Mouse (Mus musculus): Measurements from ENCODE around the gene Pask.
A peak's percentile ranks its signal among the peaks of the same experiment; 100 is the strongest.
"Not testable (repeated sequence)": the region's sequence is repeated elsewhere in the genome, so short reads cannot be mapped to it uniquely, and the experiment has no call there.

Pask gene

DNA sequence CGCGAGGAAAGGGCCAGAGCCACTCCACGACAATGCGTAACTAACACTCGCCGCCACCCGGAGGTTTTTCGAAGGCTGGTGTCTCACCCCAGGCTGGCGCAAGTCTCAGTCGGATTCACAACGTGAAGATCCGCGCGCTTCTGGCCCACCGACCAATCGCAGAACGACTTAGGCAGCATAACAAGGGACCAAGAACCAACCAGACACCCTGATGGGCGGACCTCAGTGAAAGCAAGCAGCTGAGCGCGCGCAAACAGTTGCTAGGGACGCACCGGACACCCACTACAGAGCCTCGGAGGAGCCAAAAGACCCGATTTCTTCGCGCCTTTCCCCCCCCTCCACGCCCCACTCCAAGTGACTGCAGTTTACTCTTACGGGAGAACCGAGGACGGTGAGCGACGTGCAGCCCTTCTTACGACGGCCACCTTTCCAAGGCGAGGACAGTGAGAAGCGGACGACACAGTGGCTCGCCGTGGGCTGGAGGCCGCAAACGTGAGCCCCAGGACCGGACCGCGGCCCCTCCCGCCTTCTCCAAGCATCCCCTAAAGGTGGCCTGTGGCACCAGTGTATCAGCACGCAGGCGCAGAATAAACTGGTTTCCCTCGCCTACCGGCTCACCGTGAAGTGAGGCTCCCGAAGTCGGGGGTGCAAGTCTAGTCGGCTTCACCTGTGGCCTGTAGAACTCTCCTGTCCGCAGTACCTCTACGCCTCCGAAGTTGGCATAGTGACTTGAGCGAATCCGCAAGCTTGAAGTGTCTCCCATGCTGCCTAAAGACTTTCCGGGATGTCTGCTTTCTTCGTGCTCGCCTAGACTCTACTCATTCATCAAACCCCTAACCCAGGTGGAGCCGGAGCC, at the start of gene Pask, which contains the start of gene Ppp1r7:
Gene Pask, minus strand, starts transcription at position 835 of the 856 bp plus-strand sequence.
Gene Ppp1r7, plus strand, starts transcription at position 207 of the 856 bp plus-strand sequence.
- peak; percentile 99 for DNase-seq (ENCODE audit: low spot score)

DNA sequence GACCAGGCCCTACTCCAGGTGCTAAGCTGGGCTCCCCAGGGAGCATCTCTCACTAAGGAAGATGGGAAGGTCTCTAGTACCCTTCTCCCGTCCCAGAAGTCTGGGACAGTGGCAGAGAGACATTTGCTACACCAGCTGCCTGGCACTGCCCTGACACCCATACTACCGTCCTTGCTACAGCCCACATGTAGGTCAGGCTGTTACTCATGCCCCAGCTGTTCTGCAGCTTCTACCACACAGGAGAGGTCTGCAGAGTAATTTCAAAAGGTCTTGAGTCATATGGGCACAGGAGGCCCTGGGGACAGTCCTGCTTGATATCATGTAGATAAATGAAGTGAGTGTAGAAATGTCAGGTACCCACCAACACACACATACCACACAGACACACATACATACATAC, 45.6 kb upstream of the Pask start:
- no peak for DNase-seq (ENCODE audit: low spot score)

DNA sequence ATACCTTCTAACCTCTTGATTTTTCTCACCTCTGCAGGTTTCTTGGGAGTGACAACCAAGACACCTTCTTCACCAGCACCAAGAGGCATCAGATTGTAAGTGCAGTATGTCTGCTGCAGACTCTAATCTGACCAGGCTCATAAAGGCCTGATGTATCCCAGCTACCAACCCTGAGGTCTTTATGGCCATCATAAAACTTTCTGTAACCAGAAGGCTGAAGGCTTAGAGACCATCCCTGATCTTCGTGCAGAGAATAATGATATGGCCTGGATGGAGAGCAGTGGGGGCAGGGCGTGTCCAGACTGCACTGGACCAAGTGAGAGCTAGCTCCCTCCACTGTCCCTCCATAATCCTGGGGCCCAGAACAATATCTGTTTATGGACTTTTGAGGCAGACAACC, 43.9 kb upstream of the Pask start:
- no peak for DNase-seq (ENCODE audit: low spot score)

DNA sequence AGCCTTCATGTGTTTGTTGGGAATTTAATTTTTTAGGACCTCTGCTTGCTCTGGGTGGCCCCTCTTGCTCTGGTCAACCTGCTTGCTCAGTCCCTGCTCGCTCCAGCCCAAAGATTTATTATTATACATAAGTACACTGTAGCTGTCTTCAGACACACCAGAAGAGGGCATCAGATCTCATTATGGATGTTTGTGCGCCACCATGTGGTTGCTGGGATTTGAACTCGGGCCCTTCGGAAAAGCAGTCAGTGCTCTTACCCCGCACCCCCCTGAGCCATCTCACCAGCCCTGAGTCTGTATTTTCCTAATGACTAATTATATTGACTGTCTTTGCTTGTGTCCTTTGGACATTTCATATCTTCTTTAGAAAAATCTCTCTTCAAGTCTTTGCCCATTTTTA, 35.8 kb upstream of the Pask start:
- no peak for DNase-seq (ENCODE audit: low spot score)

DNA sequence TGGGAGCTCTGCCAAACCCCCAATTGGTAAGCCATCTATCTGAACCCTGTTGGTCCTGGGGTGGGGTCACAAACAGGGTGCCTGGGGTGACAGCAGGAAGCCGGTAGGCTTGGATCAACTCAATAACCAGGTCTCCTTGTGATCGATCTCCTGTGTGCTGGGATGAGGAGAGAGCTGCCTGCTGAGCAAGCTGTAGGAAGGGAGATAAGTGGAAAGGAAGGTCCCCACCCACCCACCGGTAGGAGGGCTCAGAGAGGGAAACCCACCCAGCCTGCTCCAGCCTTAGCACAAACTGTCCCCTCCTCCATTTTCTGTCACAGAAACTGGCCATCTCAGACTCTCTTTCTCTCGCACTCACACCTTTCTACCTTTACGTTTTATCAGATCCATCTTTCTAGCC, 34.0 kb upstream of the Pask start:
- no peak for DNase-seq (ENCODE audit: low spot score)

DNA sequence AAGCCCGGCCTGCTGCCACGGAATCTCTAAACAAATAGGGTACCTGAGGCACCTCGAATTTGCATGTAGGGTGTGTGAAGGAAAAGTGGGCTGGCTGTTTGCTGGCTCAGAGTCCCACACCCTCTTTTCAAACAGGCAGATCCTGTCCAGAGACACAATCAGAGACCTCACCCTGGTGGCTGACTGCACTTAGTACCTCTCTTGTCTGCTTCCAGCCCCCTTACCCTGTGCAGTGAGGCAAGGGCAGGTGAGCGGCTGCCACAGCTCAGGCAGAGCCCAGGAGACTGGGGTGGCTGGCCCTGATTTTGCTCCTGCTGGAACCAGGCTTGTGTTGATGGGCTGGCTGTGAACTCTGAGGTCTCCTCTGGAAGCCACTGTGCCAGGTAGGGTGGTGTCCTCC, 30.4 kb upstream of the Pask start, which contains the start of gene Ano7:
Gene Ano7, plus strand, starts transcription at position 266 of the 400 bp plus-strand sequence.
- no peak for DNase-seq (ENCODE audit: low spot score)

DNA sequence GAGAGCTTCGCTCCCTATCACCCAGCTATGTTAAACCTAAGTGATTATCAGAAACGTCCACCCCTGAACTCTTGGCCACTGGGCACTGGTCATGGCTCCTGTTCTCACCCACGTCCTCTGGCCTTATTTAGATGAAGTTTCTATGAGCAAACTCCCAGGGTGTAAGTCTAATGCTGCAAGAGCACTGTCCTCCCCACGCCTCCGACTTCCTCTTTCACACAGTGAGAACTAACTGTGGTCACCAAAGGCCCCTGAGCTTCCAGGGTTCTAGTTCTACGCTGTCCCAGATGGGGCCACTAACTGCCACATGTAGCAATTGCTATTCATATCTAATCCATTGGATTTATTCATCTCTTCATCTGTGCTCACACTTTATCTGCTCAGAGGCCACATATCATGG, 22.4 kb upstream of the Pask start:
- DNase-seq (ENCODE audit: low spot score) = no peak

DNA sequence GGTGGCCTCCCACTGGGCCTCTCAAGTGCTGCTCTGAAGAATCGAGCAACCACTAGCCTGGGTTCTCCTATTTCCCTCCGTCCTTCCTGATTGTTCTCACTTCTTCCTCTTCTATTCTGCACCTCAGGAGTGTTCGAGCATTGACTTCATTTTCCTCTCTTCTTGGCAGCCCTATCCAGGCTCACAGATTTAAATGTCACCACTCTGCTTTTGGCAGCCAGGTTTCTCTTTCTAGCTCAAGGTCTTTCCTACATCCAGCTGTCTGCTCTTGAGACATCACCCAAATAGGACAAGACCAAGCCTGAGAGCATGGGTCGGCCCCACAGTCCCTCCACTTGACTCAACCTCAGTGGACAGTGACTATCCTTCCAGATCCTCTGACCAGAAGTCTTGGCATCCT, 19.4 kb upstream of the Pask start:
- no peak for DNase-seq (ENCODE audit: low spot score)

DNA sequence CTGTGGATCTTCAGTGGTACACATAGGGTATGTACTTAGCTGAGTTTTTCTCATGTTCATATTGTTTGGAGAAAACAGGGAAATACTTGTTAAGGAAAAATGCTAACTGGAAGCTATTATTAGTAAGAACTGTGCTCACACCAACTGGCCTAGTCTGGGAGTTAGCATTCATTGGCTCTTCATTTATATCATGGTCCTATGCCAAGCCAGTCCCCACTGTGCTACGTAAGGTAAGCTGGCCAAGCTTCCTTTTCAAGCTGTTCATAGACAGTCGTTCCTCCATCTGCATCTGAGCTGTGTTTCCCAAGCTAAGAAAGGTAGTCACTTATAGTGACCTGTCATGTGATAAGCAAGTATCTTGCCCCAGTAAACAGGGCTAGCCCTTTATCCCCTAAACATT, 9.4 kb upstream of the Pask start:
- no peak for DNase-seq (ENCODE audit: low spot score)

DNA sequence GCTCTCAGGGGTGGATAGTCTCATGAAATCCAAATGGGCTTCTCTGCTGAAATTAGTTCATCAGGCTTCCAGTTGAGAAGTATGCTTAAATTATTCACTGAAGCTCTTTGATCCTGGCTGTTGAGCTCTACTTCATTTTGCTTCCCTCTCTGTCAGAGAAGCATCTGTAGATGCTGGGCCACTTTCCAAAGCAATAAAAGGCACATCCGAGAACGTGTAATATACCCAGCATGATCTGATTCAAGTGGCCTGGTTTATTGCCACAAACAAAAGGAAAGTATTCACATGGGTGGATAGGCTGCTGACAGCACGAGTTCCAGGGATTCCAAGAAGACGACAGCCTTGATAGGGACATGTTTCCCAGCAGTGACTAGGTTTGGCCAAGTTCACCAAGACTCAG, 6.4 kb upstream of the Pask start:
- DNase-seq (ENCODE audit: low spot score) = no peak

DNA sequence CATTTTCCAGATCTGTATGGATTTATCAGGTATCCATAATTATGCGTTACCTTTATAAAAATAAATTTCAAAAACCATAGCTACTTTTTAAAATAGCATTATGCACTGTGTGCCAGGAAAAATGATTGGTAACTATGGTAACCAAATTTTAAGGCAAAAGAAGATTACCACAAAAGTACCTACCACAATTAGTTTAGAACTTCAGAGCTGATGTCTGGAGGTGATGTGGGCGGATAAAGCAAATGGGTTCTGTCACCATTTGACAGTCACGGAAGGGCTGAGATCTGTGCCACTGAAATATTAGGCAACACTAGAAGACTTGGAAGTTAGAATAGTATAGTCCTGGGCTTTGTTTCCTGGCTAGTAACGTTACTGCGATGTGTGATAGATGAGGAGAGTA, 3.9 kb upstream of the Pask start:
- DNase-seq (ENCODE audit: low spot score) = no peak

DNA sequence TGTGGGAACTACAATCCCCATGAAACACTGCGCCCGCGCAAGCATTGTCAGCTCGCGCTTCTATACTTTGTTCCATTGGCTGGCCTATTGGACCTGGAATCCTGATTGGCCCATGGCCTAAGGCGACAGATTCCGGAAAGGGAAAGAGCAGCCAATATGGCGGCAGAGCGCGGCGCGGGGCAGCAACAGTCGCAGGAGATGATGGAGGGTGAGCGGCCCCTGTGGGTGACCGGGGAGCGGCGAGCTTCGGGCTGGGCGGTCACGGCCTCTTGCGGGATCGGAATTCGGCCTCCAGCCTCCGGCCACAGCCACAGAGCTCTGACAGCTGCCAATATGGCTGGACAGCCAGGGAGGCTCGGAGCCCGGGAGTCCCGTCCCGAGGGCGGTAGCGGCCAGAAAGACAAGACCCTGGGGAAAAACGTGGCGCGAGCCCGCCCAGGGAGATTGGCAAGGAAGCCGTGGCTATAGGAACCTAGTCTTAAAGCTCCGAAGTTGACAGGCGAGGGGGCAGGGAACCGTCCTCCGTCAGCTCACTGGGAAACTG, 294 bp upstream of the Pask start:
- DNase-seq (ENCODE audit: low spot score) = peak; percentile 97

DNA sequence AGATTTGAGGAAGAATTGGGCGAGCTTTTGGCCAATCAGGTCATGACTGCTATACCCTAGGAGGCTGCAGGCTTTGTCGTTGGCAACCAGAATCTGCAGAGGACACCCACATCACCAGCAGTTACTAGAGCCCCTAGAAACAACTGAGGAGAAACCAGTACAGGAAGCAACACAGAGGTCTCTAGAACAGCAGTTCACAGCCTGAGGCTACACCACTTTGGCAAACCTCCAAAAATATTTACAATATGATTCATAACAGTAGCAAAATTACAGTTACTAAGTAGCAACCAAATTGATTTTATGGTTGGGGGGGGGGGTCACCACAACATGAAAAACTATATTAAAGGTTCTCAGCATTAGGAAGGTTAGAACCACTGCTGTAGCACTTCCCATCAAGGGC, 8.7 kb downstream of the Pask start:
- DNase-seq (ENCODE audit: low spot score) = no peak

DNA sequence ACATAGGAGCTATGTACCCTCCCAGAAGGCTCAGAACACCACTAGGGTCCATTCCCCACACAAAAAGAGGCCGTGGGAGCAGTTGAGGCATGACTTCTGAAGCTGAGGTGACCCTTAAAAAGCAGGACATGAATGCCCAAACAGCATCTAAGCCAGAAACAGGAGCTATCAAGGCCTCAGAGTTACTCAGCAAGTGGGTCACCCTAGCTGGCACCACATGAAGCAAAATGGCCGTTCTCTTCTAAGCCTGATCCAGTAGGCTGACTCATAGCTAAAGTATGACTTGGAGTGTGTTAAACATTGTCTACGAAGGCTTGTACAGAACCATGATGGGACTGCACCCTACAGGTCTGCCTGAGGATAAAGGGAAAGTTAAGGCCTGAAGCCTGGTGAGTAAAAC, 16.8 kb downstream of the Pask start:
- no peak for DNase-seq (ENCODE audit: low spot score)

DNA sequence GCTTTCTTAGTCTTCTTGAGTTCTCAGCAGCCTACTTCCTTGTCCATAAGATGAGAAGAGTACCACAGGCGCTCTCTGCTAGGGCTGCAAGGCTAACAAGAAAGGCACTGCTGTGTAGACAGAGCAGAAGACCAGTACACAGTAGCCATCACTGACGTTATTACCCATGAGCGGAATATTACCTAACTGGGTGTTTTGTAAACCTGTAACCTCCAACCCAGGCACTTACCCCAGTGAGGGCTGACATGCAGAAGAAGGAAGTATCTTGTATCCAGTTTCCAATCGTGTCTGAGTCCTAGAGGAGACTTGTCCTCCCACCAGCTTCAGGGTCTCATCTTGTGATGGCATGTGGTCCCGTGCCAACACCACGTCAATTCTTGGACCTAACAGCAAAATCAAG, 19.3 kb downstream of the Pask start:
- no peak for DNase-seq (ENCODE audit: low spot score)

DNA sequence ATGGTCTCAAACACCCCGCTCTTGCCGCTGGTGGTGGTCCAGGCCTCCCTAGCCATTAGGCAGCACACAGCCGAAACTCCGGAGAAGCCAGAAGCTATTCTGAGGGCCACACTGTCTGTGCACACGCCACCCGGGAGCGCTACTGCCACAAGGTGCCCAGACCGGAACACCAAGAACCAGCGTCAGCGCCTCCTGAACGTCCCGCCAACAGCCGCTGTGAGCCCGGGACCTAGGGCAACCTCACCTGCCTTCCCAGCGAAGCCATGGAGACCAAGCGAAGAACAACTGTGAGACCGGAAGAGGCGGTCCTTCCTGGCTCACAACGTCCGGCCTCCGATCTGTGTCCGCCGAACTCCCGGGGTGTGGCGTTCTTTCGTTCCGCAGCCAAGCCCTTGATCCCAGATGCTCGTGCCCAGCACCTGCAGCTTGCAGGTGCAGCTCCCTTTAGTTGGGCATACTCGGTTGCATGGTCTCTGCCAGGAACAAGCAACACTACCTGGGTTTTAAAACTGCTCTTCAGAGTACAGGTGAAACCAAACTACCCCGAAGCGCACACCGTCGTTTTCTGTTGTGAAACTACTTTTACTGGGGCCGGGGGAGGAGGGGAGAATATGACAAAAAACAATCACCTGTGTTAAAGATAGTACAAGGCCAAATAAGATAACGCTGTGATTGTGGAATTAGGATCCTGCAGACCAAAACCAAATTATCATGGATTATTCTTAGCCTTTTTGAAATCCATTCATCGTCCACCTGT, 37.5 kb downstream of the Pask start, which contains the start of gene Mterf4:
Gene Mterf4, minus strand, starts transcription at position 335 of the 757 bp plus-strand sequence.
- peak; percentile 94 for DNase-seq (ENCODE audit: low spot score)

DNA sequence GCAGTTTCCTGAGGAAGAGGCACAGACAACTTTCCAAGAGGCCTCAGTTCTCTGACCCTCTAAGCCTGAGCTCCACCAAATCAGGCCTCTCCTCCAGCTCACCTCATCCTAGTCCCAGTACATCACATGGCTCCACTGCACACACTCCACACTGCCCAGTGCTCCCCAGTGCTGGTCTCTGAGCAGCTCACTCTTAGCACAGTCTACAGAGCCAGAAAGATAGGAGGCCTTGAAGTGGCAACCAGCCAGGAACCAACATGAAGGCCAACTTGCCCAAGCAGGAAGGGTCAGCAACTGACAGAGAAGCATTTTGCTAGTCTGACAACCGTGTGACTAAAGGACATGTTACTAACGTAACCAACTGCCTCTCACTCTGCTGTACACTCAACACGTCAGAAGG, 42.7 kb downstream of the Pask start:
- no peak for DNase-seq (ENCODE audit: low spot score)

DNA sequence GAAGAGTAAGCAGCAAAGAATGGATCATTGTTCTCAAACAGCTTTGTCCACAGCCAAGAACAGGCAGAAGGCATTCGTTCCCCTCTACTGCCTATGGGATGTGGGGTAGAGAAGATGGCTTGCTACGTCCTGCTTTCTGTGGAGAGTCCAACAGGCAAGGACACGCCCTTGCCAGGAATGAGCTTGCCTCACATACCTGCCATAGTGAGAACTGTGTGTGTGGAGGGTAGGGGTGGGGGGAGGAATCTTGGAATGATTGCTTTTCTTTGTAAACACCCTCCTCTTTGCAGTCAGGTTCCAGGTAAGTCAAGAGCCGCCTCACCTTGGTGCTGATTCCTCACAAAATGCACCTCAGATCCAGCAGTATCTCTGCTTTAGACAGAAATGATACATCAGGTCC, 43.5 kb downstream of the Pask start:
- no peak for DNase-seq (ENCODE audit: low spot score)

DNA sequence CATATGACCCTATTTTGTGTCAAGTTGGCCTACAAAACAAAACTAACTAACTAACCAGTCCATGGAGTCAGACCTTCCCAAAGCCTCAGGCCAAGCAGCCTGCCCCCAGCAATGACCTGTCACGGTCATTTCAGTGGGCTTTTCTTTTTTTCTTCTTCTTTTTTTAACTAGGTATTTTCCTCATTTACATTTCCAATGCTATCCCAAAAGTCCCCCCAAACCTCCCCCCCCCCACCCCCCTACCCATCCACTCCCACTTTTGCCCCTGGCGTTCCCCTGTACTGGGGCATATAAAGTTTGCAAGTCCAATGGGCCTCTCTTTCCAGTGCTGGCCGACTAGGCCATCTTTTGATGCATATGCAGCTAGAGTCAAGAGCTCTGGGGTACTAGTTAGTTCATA, 48.8 kb downstream of the Pask start:
- DNase-seq (ENCODE audit: low spot score) = not testable (repeated sequence)

DNA sequence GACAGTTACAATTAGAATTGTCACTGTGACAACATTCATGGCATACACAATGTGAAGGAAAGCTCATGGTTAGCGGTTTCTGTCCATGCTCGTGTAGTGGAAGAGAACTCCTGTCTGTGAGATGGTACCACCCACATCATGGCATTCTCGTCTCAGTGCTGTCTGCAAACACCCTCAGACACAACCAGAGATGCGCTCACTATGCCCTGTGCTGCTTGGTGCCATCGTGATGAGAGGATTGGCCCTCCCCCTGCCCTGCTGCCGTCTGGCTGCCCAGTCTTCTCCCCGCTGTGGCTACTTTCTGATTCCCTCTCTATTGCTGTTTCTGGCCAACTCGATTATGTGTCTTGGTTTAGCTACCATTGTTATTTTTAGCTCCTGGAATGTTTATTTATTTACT, 51.3 kb downstream of the Pask start:
- DNase-seq (ENCODE audit: low spot score) = no peak

DNA sequence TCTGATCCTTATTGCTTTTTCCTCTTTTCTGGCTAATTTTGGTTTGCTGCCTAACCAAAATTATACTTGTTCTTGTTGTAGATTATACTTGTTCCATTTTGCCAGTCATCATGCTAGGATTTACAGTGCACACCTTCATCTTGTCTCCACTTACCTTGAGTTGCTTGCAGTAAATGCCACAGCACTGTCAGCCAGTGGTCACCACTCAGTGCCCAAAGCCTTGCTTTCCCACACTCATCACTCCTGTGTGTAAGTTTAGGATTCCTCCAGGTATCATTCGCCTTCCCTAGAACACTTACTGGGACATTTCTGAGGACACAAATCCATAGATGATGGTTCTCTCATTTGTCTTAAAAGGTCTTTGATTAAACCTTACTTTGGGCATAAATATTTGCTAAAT, 51.7 kb downstream of the Pask start:
- DNase-seq (ENCODE audit: low spot score) = no peak

DNA sequence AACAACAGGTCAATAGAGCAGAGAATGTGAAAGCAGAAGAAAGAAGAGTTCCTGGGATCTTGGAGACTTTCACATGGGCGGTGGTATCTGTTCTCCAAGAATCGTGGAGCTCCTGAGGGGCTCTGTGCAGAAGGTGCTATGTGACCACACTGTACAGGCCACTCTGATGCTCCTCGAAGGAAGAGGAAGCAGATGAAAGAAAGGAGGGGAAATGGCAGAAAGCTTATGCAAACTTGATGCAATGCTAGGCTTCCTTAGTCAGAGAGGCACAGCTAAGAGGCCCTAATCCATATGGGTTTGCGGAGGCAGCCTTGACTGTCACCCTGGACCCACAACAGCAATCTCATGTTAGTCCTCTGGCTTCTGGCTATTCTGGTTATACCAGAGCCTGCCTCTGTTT, 52.3 kb downstream of the Pask start:
- DNase-seq (ENCODE audit: low spot score) = no peak

DNA sequence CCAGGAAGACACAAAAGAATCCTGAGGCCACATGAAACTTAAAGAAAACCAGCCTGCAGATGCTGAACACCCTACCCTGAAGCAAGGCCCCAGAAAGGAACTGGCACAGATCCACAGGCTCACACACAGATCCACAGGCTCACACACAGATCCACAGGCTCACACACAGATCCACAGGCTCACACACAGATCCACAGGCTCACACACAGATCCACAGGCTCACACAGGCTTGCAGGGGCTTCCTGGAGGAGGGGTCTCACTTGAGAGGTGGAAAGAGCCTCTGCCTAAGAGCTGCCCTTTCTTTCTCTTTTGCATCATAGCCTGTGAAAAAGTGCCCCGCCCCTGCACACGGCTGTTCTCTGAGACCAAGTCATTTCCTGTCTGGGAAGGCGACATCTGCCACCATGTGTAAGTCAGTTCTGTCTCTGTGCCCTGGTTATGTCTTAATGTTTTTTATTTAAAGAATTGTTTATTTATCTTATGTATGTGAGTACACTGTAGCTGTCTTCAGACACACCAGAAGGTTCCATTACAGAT, 53.5 kb downstream of the Pask start:
- DNase-seq (ENCODE audit: low spot score) = no peak

Measured in embryo, embryonic 10 days (tissue).